Mouse (Mus musculus) liver, adult 2 months (tissue): ENCODE data around the gene Sh3bp4.

ENCODE experiments used
- CTCF ChIP-seq: fragments of 200-500 bp; IDR thresholded peaks from 2 replicates; pipeline ENCODE4 v1.5.1; 2011; ENCODE audit warnings: low read depth, low read length, control low read depth
- POLR2A ChIP-seq: fragments of 200-500 bp; IDR thresholded peaks from 2 replicates; pipeline ENCODE4 v1.6.1; 2011; ENCODE audit warnings: low read length, control low read depth; ENCODE audit not compliant: insufficient read depth; ENCODE audit errors: extremely low read depth

DNA sequence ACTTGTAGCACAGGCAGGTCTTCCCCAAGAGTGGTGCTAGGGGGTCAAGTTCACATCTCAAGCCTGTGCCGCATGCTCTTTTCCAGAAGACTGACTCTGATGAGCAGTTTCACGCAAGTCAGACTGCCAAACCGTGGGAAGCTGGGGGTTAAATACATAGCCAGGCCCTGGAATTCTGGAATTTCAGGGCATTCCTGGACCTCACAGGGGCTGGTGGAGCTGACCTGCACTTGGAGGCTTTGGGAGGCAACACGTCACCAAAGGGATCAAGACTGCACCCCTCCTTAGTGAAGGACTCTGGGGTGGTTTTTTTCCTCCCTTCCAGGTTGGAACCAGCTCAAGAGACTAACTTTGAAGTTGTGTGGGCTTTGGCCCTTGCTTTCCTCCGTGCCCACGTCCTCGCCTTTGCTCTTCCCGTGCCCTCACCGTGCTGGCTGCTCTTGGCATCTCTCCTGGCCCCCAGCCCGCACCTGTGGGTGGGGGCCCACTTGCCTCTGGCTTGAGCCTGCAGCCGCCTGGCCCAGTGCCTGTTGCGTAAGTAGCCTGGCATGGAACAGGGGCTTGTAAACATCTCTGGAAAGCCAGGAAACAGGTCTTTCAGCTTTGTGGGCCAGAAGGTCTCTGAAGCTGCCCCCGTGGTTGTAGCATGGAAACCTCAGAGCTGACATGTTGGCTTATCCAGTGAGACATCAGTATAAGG is 34.0 kb downstream of the Sh3bp4 start:
- TF ChIP-seq POLR2A (no peak), CTCF (no peak)
